Mouse (Mus musculus): ENCODE measurements around the gene Mkrn3. TPM values are rescaled to one million over a fixed set of nuclear protein-coding genes. Genes with fewer than 3 reads are reported as not detected.

The Mkrn3 gene
- total and polyA plus RNA-seq, 3 experiments, result 0.23 to 0.30 (median 0.27) TPM

- Histone ChIP-seq H3K9ac (ENCODE audit: low read depth, low read length) (no peak overlapping the region), H3K79me2 (replicated peaks; ENCODE audit: control insufficient read depth, insufficient read depth, low read length) (no peaks in the 10 kb centered on the region), H3K4me3 (no peak overlapping the region), H3K27ac (no peak overlapping the region), H3K27me3 (ENCODE audit: control insufficient read depth, insufficient read depth, low read length) (no peaks in the 10 kb centered on the region), H3K36me3 (ENCODE audit: control insufficient read depth, insufficient read depth, low read length) (no peaks in the 10 kb centered on the region), H3K4me1 (ENCODE audit: control insufficient read depth, insufficient read depth, low read length) (no peaks in the 10 kb centered on the region)
- DNase-seq, result no peak
- WGBS, result 31% methylated on average over 2 of the region's 2 CpGs
- intact Hi-C loops (cut with DNase I), result no loop called here
- no peak for TF ChIP-seq CTCF (IDR thresholded peaks at IDR 0.05)
- no peak for TF ChIP-seq EP300 (IDR thresholded peaks at IDR 0.05; ENCODE audit: insufficient read depth, low read depth, low read length)
Measured at GRCm38 (mm10) chr7:62452353-62452752, 32.4 kb upstream of the Mkrn3 start.

GRCm38 (mm10) chr7:62445431-62446165 is 25.7 kb upstream of the Mkrn3 start:
- H3K27me3 ChIP-seq (ENCODE audit: control insufficient read depth, insufficient read depth, low read length), result no peaks in the 10 kb centered on the region
- no peaks in the 10 kb centered on the region for H3K4me1 ChIP-seq (ENCODE audit: control insufficient read depth, insufficient read depth, low read length)
- TF ChIP-seq POLR2A (IDR thresholded peaks at IDR 0.05; ENCODE audit: insufficient read depth, low read depth, low read length) (no peak), EP300 (IDR thresholded peaks at IDR 0.05; ENCODE audit: insufficient read depth, low read depth, low read length) (no peak), CTCF (IDR thresholded peaks at IDR 0.05) (no peak)
- H3K9ac ChIP-seq (ENCODE audit: low read depth, low read length), result no peak overlapping the region
- H3K27ac ChIP-seq, result no peak overlapping the region
- DNase-seq, result no peak
- no peaks in the 10 kb centered on the region for H3K79me2 ChIP-seq (replicated peaks; ENCODE audit: control insufficient read depth, insufficient read depth, low read length)
- intact Hi-C loops (cut with DNase I), result no loop called here
- no peak overlapping the region for H3K4me3 ChIP-seq
- no peaks in the 10 kb centered on the region for H3K36me3 ChIP-seq (ENCODE audit: control insufficient read depth, insufficient read depth, low read length)

GRCm38 (mm10) chr7:62436394-62436793 is 16.5 kb upstream of the Mkrn3 start:
- no peak for TF ChIP-seq POLR2A (IDR thresholded peaks at IDR 0.05; ENCODE audit: insufficient read depth, low read depth, low read length)
- TF ChIP-seq CTCF (IDR thresholded peaks at IDR 0.05), result peak; percentile 42
- Histone ChIP-seq H3K27ac (no peak overlapping the region), H3K9ac (ENCODE audit: low read depth, low read length) (no peak overlapping the region), H3K4me1 (ENCODE audit: control insufficient read depth, insufficient read depth, low read length) (no peaks in the 10 kb centered on the region), H3K4me3 (no peak overlapping the region), H3K27me3 (ENCODE audit: control insufficient read depth, insufficient read depth, low read length) (no peaks in the 10 kb centered on the region), H3K36me3 (ENCODE audit: control insufficient read depth, insufficient read depth, low read length) (no peaks in the 10 kb centered on the region), H3K79me2 (replicated peaks; ENCODE audit: control insufficient read depth, insufficient read depth, low read length) (no peaks in the 10 kb centered on the region)
- DNase-seq, result no peak
- intact Hi-C loops (cut with DNase I), result no loop called here
- WGBS, result 44% methylated on average over 2 of the region's 2 CpGs

GRCm38 (mm10) chr7:62433243-62433642 is 13.3 kb upstream of the Mkrn3 start:
- WGBS, result 21% methylated on average over 3 of the region's 3 CpGs

GRCm38 (mm10) chr7:62428337-62428736 is 8.4 kb upstream of the Mkrn3 start:
- peak in 1 of 2 experiments; percentile 20 for DNase-seq
- intact Hi-C loops (cut with DNase I), result no loop called here

More at GRCm38 (mm10) chr7:62433243-62433642, 13.3 kb upstream of the Mkrn3 start:
- H3K4me3 ChIP-seq, result no peak overlapping the region
- no peak for TF ChIP-seq POLR2A (IDR thresholded peaks at IDR 0.05; ENCODE audit: insufficient read depth, low read depth, low read length)
- TF ChIP-seq EP300 (IDR thresholded peaks at IDR 0.05; ENCODE audit: insufficient read depth, low read depth, low read length), result no peak
- peak; percentile 72 for TF ChIP-seq CTCF (IDR thresholded peaks at IDR 0.05)
- H3K9ac ChIP-seq (ENCODE audit: low read depth, low read length), result no peak overlapping the region
- no peaks in the 10 kb centered on the region for H3K36me3 ChIP-seq (ENCODE audit: control insufficient read depth, insufficient read depth, low read length)
- intact Hi-C loops (cut with DNase I), result no loop called here
- no peaks in the 10 kb centered on the region for H3K4me1 ChIP-seq (ENCODE audit: control insufficient read depth, insufficient read depth, low read length)
- H3K27me3 ChIP-seq (ENCODE audit: control insufficient read depth, insufficient read depth, low read length), result no peaks in the 10 kb centered on the region
- DNase-seq, result no peak
- no peaks in the 10 kb centered on the region for H3K79me2 ChIP-seq (replicated peaks; ENCODE audit: control insufficient read depth, insufficient read depth, low read length)
- no peak overlapping the region for H3K27ac ChIP-seq

GRCm38 (mm10) chr7:62423210-62423609 is 3.3 kb upstream of the Mkrn3 start:
- H3K27ac ChIP-seq, result no peak overlapping the region
- no peaks in the 10 kb centered on the region for H3K36me3 ChIP-seq (ENCODE audit: control insufficient read depth, insufficient read depth, low read length)
- H3K9ac ChIP-seq (ENCODE audit: low read depth, low read length), result no peak overlapping the region
- intact Hi-C loops (cut with DNase I), result no loop called here
- H3K4me1 ChIP-seq (ENCODE audit: control insufficient read depth, insufficient read depth, low read length), result no peaks in the 10 kb centered on the region
- H3K27me3 ChIP-seq (ENCODE audit: control insufficient read depth, insufficient read depth, low read length), result no peaks in the 10 kb centered on the region
- TF ChIP-seq POLR2A (IDR thresholded peaks at IDR 0.05; ENCODE audit: insufficient read depth, low read depth, low read length) (no peak), CTCF (IDR thresholded peaks at IDR 0.05) (no peak), EP300 (IDR thresholded peaks at IDR 0.05; ENCODE audit: insufficient read depth, low read depth, low read length) (no peak)
- DNase-seq, result no peak
- H3K79me2 ChIP-seq (replicated peaks; ENCODE audit: control insufficient read depth, insufficient read depth, low read length), result no peaks in the 10 kb centered on the region
- WGBS, result 52% methylated on average over 4 of the region's 4 CpGs
- no peak overlapping the region for H3K4me3 ChIP-seq

More at GRCm38 (mm10) chr7:62428337-62428736, 8.4 kb upstream of the Mkrn3 start:
- H3K27ac ChIP-seq, result no peak overlapping the region
- no peaks in the 10 kb centered on the region for H3K27me3 ChIP-seq (ENCODE audit: control insufficient read depth, insufficient read depth, low read length)
- 19% methylated on average over 8 of the region's 8 CpGs for WGBS
- no peaks in the 10 kb centered on the region for H3K79me2 ChIP-seq (replicated peaks; ENCODE audit: control insufficient read depth, insufficient read depth, low read length)
- H3K4me1 ChIP-seq (ENCODE audit: control insufficient read depth, insufficient read depth, low read length), result no peaks in the 10 kb centered on the region
- H3K36me3 ChIP-seq (ENCODE audit: control insufficient read depth, insufficient read depth, low read length), result no peaks in the 10 kb centered on the region
- no peak overlapping the region for H3K9ac ChIP-seq (ENCODE audit: low read depth, low read length)
- no peak overlapping the region for H3K4me3 ChIP-seq
- TF ChIP-seq CTCF (IDR thresholded peaks at IDR 0.05), result peak; percentile 82
- TF ChIP-seq EP300 (IDR thresholded peaks at IDR 0.05; ENCODE audit: insufficient read depth, low read depth, low read length), result no peak
